Mouse (Mus musculus) spleen, postnatal 36 days (tissue): ENCODE measurements around the gene Spred3.
"Not testable (repeated sequence)": the region's sequence is repeated elsewhere in the genome, so short reads cannot be mapped to it uniquely, and the experiment has no call there.

Source experiments
- DNase-seq, 2 experiments: peaks; one replicate each; pipeline ENCODE4 v3.0.0; 2022; ENCODE audit warnings: low spot score in 2 of 2, mixed read lengths in 1 of 2

The Spred3 gene

GRCm38 (mm10) chr7:29169231-29170065, 763 bp downstream of the Spred3 start:
- DNase-seq, result peak; percentile 28 to 41

GRCm38 (mm10) chr7:29168791-29169230, 1.4 kb downstream of the Spred3 start:
- DNase-seq, result no peak

GRCm38 (mm10) chr7:29168121-29168695, 2.0 kb downstream of the Spred3 start:
- no peak for DNase-seq

- no peak for DNase-seq
These were observed 2.6 kb downstream of the Spred3 start for GRCm38 (mm10) chr7:29167656-29168055.

GRCm38 (mm10) chr7:29162750-29163525, 7.3 kb downstream of the Spred3 start:
- DNase-seq, result peak; percentile 26 to 42

- no peak for DNase-seq
These were observed 7.9 kb downstream of the Spred3 start for GRCm38 (mm10) chr7:29162294-29162693.

- no peak for DNase-seq
These were observed 11.9 kb downstream of the Spred3 start for GRCm38 (mm10) chr7:29158264-29158663.

GRCm38 (mm10) chr7:29155838-29156782, 14.1 kb downstream of the Spred3 start, which contains the start of gene Fam98c:
Gene Fam98c (minus strand): TSS chr7:29156234.
- peak; percentile 68 to 69 for DNase-seq

- peak; percentile 86 to 88 for DNase-seq
These were observed 14.9 kb downstream of the Spred3 start for GRCm38 (mm10) chr7:29155196-29155837.

GRCm38 (mm10) chr7:29154018-29154720, 16.0 kb downstream of the Spred3 start:
- no peak for DNase-seq

- DNase-seq, result no peak
These were observed 18.7 kb downstream of the Spred3 start for GRCm38 (mm10) chr7:29151486-29151885.

GRCm38 (mm10) chr7:29148771-29149170, 21.4 kb downstream of the Spred3 start:
- no peak for DNase-seq

- no peak for DNase-seq
These were observed 23.4 kb downstream of the Spred3 start for GRCm38 (mm10) chr7:29146625-29147367.

- peak in 1 of 2 experiments; percentile 26 for DNase-seq
These were observed 26.2 kb downstream of the Spred3 start for GRCm38 (mm10) chr7:29144006-29144405.

GRCm38 (mm10) chr7:29141416-29141815, 28.8 kb downstream of the Spred3 start:
- peak; percentile 47 for DNase-seq

- not testable (repeated sequence) for DNase-seq
These were observed 31.0 kb downstream of the Spred3 start for GRCm38 (mm10) chr7:29139237-29139636.

GRCm38 (mm10) chr7:29137429-29137828, 32.8 kb downstream of the Spred3 start:
- no peak for DNase-seq

GRCm38 (mm10) chr7:29134693-29135386, 35.4 kb downstream of the Spred3 start, which contains the start of gene Rasgrp4:
Gene Rasgrp4 (plus strand): TSS chr7:29134851.
- peak; percentile 80 to 82 for DNase-seq
